In the genomic region with DNA sequence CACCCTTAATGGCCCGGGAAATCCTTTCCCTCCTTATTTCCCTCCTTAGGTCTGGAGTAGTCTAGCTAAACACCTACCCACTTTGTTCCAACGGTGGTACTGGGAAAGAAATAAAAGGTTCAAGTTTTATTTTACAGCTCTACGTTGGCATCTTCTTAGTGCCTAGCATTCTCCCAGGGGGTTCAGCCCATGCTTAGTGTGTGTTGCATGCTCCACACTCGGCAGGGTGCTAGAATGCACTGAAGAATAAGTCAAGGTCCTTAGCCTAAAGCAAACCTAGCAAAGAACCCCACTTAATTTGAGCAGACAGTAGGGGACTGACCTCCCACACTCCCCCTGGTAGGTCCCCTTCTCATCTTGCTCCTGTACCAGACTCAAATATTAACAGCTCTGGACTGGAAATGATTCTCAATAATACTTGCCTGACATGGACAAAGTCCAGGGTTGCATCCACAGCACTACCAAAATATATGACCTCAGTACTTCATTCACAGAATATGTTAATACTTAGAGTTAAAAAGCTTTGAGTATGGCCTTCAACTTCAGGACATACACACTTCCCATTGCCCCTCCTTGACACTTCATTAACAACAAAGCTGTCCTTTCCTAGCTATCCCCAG, we compare ENCODE assay signal across 8 mouse cellular contexts. TPM values are rescaled to one million over a fixed set of nuclear protein-coding genes. Genes with fewer than 3 reads are reported as not detected.
DNase-seq lines count a peak whose midpoint lies in the region; ATAC-seq and TF ChIP-seq lines count a peak whose summit lies in the region.

No protein-coding gene starts in this region.

- TF ChIP-seq EP300 in liver, embryonic 14.5 days (IDR thresholded peaks at IDR 0.05; ENCODE audit: low read depth), result no peak

- peak overlapping the region; percentile 95 for H3K9ac ChIP-seq in lung, embryonic 16.5 days (ENCODE audit: low read length)
- peak overlapping the region; percentile 98 for H3K9ac ChIP-seq in hindbrain, embryonic 12.5 days
- peak overlapping the region; percentile 59 for H3K9ac ChIP-seq in liver, embryonic 14.5 days (replicated peaks)

- H3K36me3 ChIP-seq in lung, embryonic 16.5 days (ENCODE audit: control insufficient read depth, insufficient read depth, low read length), result no peaks in the 10 kb centered on the region
- no peaks in the 10 kb centered on the region for H3K36me3 ChIP-seq in hindbrain, embryonic 12.5 days
- no peaks in the 10 kb centered on the region for H3K36me3 ChIP-seq in liver, embryonic 14.5 days (replicated peaks; ENCODE audit: control insufficient read depth, insufficient read depth, low read depth)

- 12% methylated on average over 4 of the region's 4 CpGs for WGBS in lung, embryonic 16.5 days
- whole genome bisulfite sequencing in hindbrain, embryonic 12.5 days, result 12% methylated on average over 4 of the region's 4 CpGs
- 29% methylated on average over 4 of the region's 4 CpGs for WGBS in liver, embryonic 14.5 days (ENCODE audit: insufficient replicate concordance)

- ATAC-seq in lung, embryonic 16.5 days (ENCODE audit: low read depth), result no peak
- ATAC-seq in hindbrain, embryonic 12.5 days (ENCODE audit: low FRiP score), result 0 out of 2 replicates have a peak, but pooled peaks have one; percentile 5
- ATAC-seq in liver, embryonic 14.5 days (ENCODE audit: insufficient read depth), result no peak
- ATAC-seq in erythroid progenitor cell, adult 5-6 weeks (replicated peaks; ENCODE audit: low FRiP score, poor library complexity, severe bottlenecking), result no peak

- no peak for DNase-seq in lung, postnatal 14 days
- peak; percentile 14 to 35 for DNase-seq in cerebellum, postnatal 36 days
- no peak for DNase-seq in liver, embryonic 14.5 days (ENCODE audit: low read depth in 3 of 3, low spot score in 3 of 3)
- no peak for DNase-seq in natural killer cell, adult 2 months (ENCODE audit: low spot score in 2 of 2)
- no peak for DNase-seq in thymus, adult 18-20 months

- H3K27ac ChIP-seq in lung, embryonic 16.5 days (ENCODE audit: low read length), result peak overlapping the region; percentile 88; the same call in 1 of the 2 replicates
- H3K27ac ChIP-seq in hindbrain, embryonic 12.5 days, result peak overlapping the region; percentile 89; the same call in 1 of the 2 replicates
- H3K27ac ChIP-seq in liver, embryonic 14.5 days, result no peak overlapping the region

- H3K4me3 ChIP-seq in lung, embryonic 16.5 days (ENCODE audit: low read length), result peak overlapping the region; percentile 96
- peak overlapping the region; percentile 93 for H3K4me3 ChIP-seq in hindbrain, embryonic 12.5 days
- peak overlapping the region in 1 of 2 experiments; percentile 67; a peak in 2 of 4 replicates for H3K4me3 ChIP-seq in liver, embryonic 14.5 days (ENCODE audit: insufficient read depth in 1 of 2, low read depth in 2 of 2, low read length in 2 of 2)

- H3K27me3 ChIP-seq in lung, embryonic 16.5 days (ENCODE audit: control insufficient read depth, insufficient read depth, low read depth, low read length), result peaks cover 3% of the 10 kb centered on the region; the same call in 1 of the 2 replicates
- H3K27me3 ChIP-seq in hindbrain, embryonic 12.5 days, result peaks cover 7% of the 10 kb centered on the region; the same call in 1 of the 2 replicates
- peaks cover 8% of the 10 kb centered on the region for H3K27me3 ChIP-seq in liver, embryonic 14.5 days (ENCODE audit: control insufficient read depth, insufficient read depth, low read length)

- no peak for TF ChIP-seq CTCF in liver, embryonic 14.5 days (IDR thresholded peaks at IDR 0.05; ENCODE audit: low read depth)

- H3K4me1 ChIP-seq in lung, embryonic 16.5 days (replicated peaks; ENCODE audit: control insufficient read depth, insufficient read depth, low read length), result peaks cover 7% of the 10 kb centered on the region
- H3K4me1 ChIP-seq in hindbrain, embryonic 12.5 days, result peaks cover 25% of the 10 kb centered on the region
- peaks cover 5 to 12% of the 10 kb centered on the region in 2 experiments for H3K4me1 ChIP-seq in liver, embryonic 14.5 days (replicated peaks; ENCODE audit: control insufficient read depth in 2 of 2, insufficient read depth in 2 of 2, low read length in 1 of 2)

- H3K9me3 ChIP-seq in lung, embryonic 16.5 days (ENCODE audit: control insufficient read depth, low read length), result no peaks in the 10 kb centered on the region
- H3K9me3 ChIP-seq in hindbrain, embryonic 12.5 days (replicated peaks), result no peaks in the 10 kb centered on the region
- no peaks in the 10 kb centered on the region for H3K9me3 ChIP-seq in liver, embryonic 14.5 days (ENCODE audit: control insufficient read depth, low read length)

- peak overlapping the region; percentile 92 for H3K4me2 ChIP-seq in lung, embryonic 16.5 days (ENCODE audit: low read depth, low read length)
- H3K4me2 ChIP-seq in hindbrain, embryonic 12.5 days (replicated peaks), result peak overlapping the region; percentile 56
- H3K4me2 ChIP-seq in liver, embryonic 14.5 days (ENCODE audit: low read depth), result peak overlapping the region; percentile 77

RNA-seq across cellular contexts. Expression of gene Strbp, which starts 0.6 kb away (rescaled TPM):
- polyA plus RNA-seq in lung, embryonic 16.5 days (2015; fragmentation: Nextera tagmentation; extraction: Ambion mirVana), result 31.1 and 33.4 TPM in 2 replicates
- polyA plus RNA-seq in hindbrain, embryonic 12.5 days (2016; fragmentation: Nextera tagmentation; extraction: Ambion mirVana), result 102 and 107 TPM in 2 replicates
- polyA plus RNA-seq in liver, embryonic 14.5 days (2012; rRNA removed), result 3.1 and 8.3 TPM in 2 replicates
- polyA plus RNA-seq in liver, embryonic 14.5 days (2014; fragmentation: Nextera tagmentation; extraction: Ambion mirVana), result 16.4 and 18.7 TPM in 2 replicates
- total RNA-seq in erythroid progenitor cell, adult 5-6 weeks (2015; ENCODE audit: low replicate concordance), result 27.2 and 33.2 TPM in 2 replicates
- total RNA-seq in erythroid progenitor cell, adult 5-6 weeks (2017; ENCODE audit: low replicate concordance), result 17.4 and 30.9 TPM in 2 replicates

Comparison
In these comparisons a context has a peak if more than half of its experiments do, and no peak if none do; other contexts are left out.
1. DNase-seq: peak in cerebellum, postnatal 36 days (2 of 2); none in lung, postnatal 14 days (single experiment), liver, embryonic 14.5 days (0 of 3), natural killer cell, adult 2 months (0 of 2) and thymus, adult 18-20 months (0 of 2).
2. Peak in every context shown above with its lines, with median percentiles within 50 percentile points of each other: H3K4me2 ChIP-seq and H3K9ac ChIP-seq.